Mouse (Mus musculus): Measurements from ENCODE around the gene Ms4a12. TPM values are rescaled to one million over a fixed set of nuclear protein-coding genes. Genes with fewer than 3 reads are reported as not detected.

Gene Ms4a12
- total RNA-seq, 2 experiments from 2014 or later = not detected

Other genes starting within 250 kb of the Ms4a12 start
- not detected for gene Ms4a15, start 239.2 kb downstream of the Ms4a12 start, total RNA-seq (2021)
- gene Ms4a18, start 214.4 kb downstream of the Ms4a12 start, total RNA-seq (2021) = not detected
- 1 to 10 TPM; 1.2 to 3.3 TPM for gene Ms4a8a, start 151.3 kb downstream of the Ms4a12 start, total RNA-seq (2021)
- not detected for gene 1700017D01Rik, start 101.6 kb downstream of the Ms4a12 start, total RNA-seq (2021)
- not detected for gene 1700025F22Rik, start 67.1 kb downstream of the Ms4a12 start, total RNA-seq (2021)
- not detected for gene Ms4a13, start 35.7 kb downstream of the Ms4a12 start, total RNA-seq (2021)
- gene Ms4a1, start 33.8 kb upstream of the Ms4a12 start, total RNA-seq (2021) = under 1 TPM; 0.47 to 0.76 TPM
- not detected for gene Ms4a5, start 51.4 kb upstream of the Ms4a12 start, total RNA-seq (2021)
- under 1 TPM in 1 of 2 experiments, not detected in 1; 0.05 TPM for gene Ms4a14, start 82.0 kb upstream of the Ms4a12 start, total RNA-seq (2021)
- gene Ms4a7, start 103.7 kb upstream of the Ms4a12 start, total RNA-seq (2021) = 1 to 10 TPM; 1.1 to 1.8 TPM
- gene Ms4a4a, start 143.1 kb upstream of the Ms4a12 start, total RNA-seq (2021) = 10 to 100 TPM in 1 of 2 experiments, 1 to 10 TPM in 1; 5.2 to 14.5 TPM
- 1 to 10 TPM in 1 of 2 experiments, not detected in 1; 1.8 TPM for gene Ms4a4c, start 172.3 kb upstream of the Ms4a12 start, total RNA-seq (2021)
- gene Ms4a4b, start 211.1 kb upstream of the Ms4a12 start, total RNA-seq (2021) = under 1 TPM; 0.70 to 1.00 TPM
- gene Ms4a6c, start 236.9 kb upstream of the Ms4a12 start, total RNA-seq (2021) = 10 to 100 TPM in 1 of 2 experiments, 1 to 10 TPM in 1; 6.3 to 15.1 TPM

All from heart, postnatal 36 days (tissue).